Mouse (Mus musculus): ENCODE data around the gene Klhdc10. TPM values are rescaled to one million over a fixed set of nuclear protein-coding genes. Genes with fewer than 3 reads are reported as not detected.

Gene Klhdc10
- 27.4 and 28.2 TPM in 2 replicates for polyA plus RNA-seq (2014; fragmentation: Nextera tagmentation; extraction: Ambion mirVana)

GRCm38 (mm10) chr6:30401308-30402015 lies at the start of gene Klhdc10:
Klhdc10 (plus strand) TSS chr6:30401868.
- DNase-seq (ENCODE audit: low spot score) (peak; percentile 100), ATAC-seq (ENCODE audit: low FRiP score) (peak; percentile 100)
- H3K36me3 ChIP-seq (ENCODE audit: control insufficient read depth, insufficient read depth, low read length): no peaks in the 10 kb centered on the region
- H3K4me2 ChIP-seq (replicated peaks; ENCODE audit: low read depth, low read length): peak within 1 kb of the TSS; percentile 68
- H3K9me3 ChIP-seq (ENCODE audit: control insufficient read depth, low read length): no peaks in the 10 kb centered on the region
- peak within 1 kb of the TSS; percentile 99 for H3K4me3 ChIP-seq (ENCODE audit: low read depth, low read length)
- WGBS: under 1% methylated on average over 40 of the region's 41 CpGs
- H3K27ac ChIP-seq (ENCODE audit: low read depth, low read length): peak within 1 kb of the TSS; percentile 95
- H3K27me3 ChIP-seq (ENCODE audit: control insufficient read depth, insufficient read depth, low read length): no peaks in the 10 kb centered on the region
- no peaks in the 10 kb centered on the region for H3K4me1 ChIP-seq (replicated peaks; ENCODE audit: control insufficient read depth, insufficient read depth, low read length)
- peak within 1 kb of the TSS; percentile 94 for H3K9ac ChIP-seq (ENCODE audit: low read depth, low read length)

- Histone ChIP-seq H3K36me3 (ENCODE audit: control insufficient read depth, insufficient read depth, low read length) (no peaks in the 10 kb centered on the region), H3K9me3 (ENCODE audit: control insufficient read depth, low read length) (no peaks in the 10 kb centered on the region), H3K4me2 (replicated peaks; ENCODE audit: low read depth, low read length) (no peak overlapping the region), H3K4me3 (ENCODE audit: low read depth, low read length) (no peak overlapping the region), H3K4me1 (replicated peaks; ENCODE audit: control insufficient read depth, insufficient read depth, low read length) (no peaks in the 10 kb centered on the region), H3K27ac (ENCODE audit: low read depth, low read length) (no peak overlapping the region), H3K9ac (ENCODE audit: low read depth, low read length) (no peak overlapping the region), H3K27me3 (ENCODE audit: control insufficient read depth, insufficient read depth, low read length) (no peaks in the 10 kb centered on the region)
- ATAC-seq (ENCODE audit: low FRiP score) (no peak), DNase-seq (ENCODE audit: low spot score) (no peak)
- WGBS: 42% methylated on average over 8 of the region's 8 CpGs
Observed at GRCm38 (mm10) chr6:30352762-30353161, 48.9 kb upstream of the Klhdc10 start.

DNA sequence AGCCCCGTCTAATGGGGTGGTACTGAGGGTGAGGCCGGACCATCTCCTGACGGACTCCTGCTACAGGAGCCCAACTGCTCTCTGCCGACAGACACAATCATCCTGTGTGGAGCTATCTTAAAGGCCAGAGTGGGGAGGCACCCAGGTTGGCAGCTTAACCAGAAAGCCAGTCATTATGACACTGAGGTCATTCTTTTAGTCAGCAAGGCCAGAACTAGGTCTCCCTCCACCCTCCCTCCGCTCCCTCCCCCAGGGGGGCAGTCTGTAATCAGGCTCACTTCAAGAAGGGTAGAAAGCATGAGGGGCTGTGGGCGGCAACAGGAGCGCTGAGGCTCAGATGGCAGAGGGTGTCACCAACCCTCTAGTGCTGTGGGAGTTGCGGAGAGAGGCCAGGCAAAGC lies 48.0 kb upstream of the Klhdc10 start:
- H3K4me3 ChIP-seq (ENCODE audit: low read depth, low read length): no peak overlapping the region
- H3K4me2 ChIP-seq (replicated peaks; ENCODE audit: low read depth, low read length): no peak overlapping the region
- H3K36me3 ChIP-seq (ENCODE audit: control insufficient read depth, insufficient read depth, low read length): no peaks in the 10 kb centered on the region
- DNase-seq (ENCODE audit: low spot score) (no peak), ATAC-seq (ENCODE audit: low FRiP score) (no peak)
- H3K9me3 ChIP-seq (ENCODE audit: control insufficient read depth, low read length): no peaks in the 10 kb centered on the region
- no peak overlapping the region for H3K9ac ChIP-seq (ENCODE audit: low read depth, low read length)
- H3K27ac ChIP-seq (ENCODE audit: low read depth, low read length): no peak overlapping the region
- WGBS: 73% methylated on average over 8 of the region's 8 CpGs
- no peaks in the 10 kb centered on the region for H3K4me1 ChIP-seq (replicated peaks; ENCODE audit: control insufficient read depth, insufficient read depth, low read length)
- H3K27me3 ChIP-seq (ENCODE audit: control insufficient read depth, insufficient read depth, low read length): no peaks in the 10 kb centered on the region

DNA sequence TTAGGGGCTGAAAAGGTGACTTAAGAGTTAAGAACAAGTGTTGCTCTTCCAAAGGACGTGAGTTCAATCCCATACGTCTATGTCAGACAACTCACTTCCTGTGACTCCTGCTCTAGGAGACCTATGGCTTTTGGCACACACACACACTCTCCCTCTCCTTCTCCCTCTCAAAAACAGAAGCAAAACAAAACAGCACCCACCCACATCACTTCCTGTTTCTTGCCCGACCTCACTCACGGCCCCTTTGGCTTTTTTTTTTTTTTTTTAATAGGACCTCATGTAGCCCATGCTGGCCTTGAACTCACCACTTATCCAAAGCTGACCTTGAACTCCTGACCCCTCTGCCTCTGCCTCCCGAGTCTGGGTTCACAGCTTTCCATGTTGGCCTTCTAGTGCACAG lies 46.9 kb upstream of the Klhdc10 start:
- H3K4me1 ChIP-seq (replicated peaks; ENCODE audit: control insufficient read depth, insufficient read depth, low read length): no peaks in the 10 kb centered on the region
- no peak overlapping the region for H3K9ac ChIP-seq (ENCODE audit: low read depth, low read length)
- no peak overlapping the region for H3K4me3 ChIP-seq (ENCODE audit: low read depth, low read length)
- no peak for DNase-seq (ENCODE audit: low spot score)
- no peaks in the 10 kb centered on the region for H3K27me3 ChIP-seq (ENCODE audit: control insufficient read depth, insufficient read depth, low read length)
- H3K4me2 ChIP-seq (replicated peaks; ENCODE audit: low read depth, low read length): no peak overlapping the region
- H3K36me3 ChIP-seq (ENCODE audit: control insufficient read depth, insufficient read depth, low read length): no peaks in the 10 kb centered on the region
- WGBS: 55% methylated on average over 5 of the region's 5 CpGs
- no peak for ATAC-seq (ENCODE audit: low FRiP score)
- H3K9me3 ChIP-seq (ENCODE audit: control insufficient read depth, low read length): no peaks in the 10 kb centered on the region
- H3K27ac ChIP-seq (ENCODE audit: low read depth, low read length): no peak overlapping the region

- Histone ChIP-seq H3K4me1 (replicated peaks; ENCODE audit: control insufficient read depth, insufficient read depth, low read length) (no peaks in the 10 kb centered on the region), H3K27me3 (ENCODE audit: control insufficient read depth, insufficient read depth, low read length) (no peaks in the 10 kb centered on the region), H3K27ac (ENCODE audit: low read depth, low read length) (no peak overlapping the region), H3K9me3 (ENCODE audit: control insufficient read depth, low read length) (no peaks in the 10 kb centered on the region), H3K4me2 (replicated peaks; ENCODE audit: low read depth, low read length) (no peak overlapping the region), H3K36me3 (ENCODE audit: control insufficient read depth, insufficient read depth, low read length) (no peaks in the 10 kb centered on the region), H3K9ac (ENCODE audit: low read depth, low read length) (no peak overlapping the region), H3K4me3 (ENCODE audit: low read depth, low read length) (no peak overlapping the region)
- ATAC-seq (ENCODE audit: low FRiP score) (no peak), DNase-seq (ENCODE audit: low spot score) (no peak)
- 89% methylated on average over 8 of the region's 8 CpGs for WGBS
Observed at GRCm38 (mm10) chr6:30355701-30356100, 46.0 kb upstream of the Klhdc10 start.

DNA sequence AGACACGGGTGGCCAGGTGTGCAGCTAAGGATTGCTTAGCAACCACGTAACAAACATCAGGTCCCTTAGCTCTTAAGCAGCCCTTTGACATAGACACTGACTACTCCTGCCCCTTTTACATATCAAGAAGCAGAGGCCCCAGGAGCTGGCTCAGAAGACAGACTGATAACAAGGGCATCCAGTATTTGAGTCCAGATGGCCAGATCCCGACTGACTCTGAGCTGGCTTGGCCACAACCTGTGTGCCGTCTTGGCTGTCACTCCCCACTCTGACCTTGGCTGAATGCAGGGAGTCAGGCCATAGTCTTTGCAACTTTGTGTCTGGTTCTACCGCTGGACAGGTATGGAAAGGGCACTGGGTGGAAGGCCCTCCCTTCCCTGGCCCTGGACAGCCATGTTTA lies 45.5 kb upstream of the Klhdc10 start:
- WGBS: 80% methylated on average over 5 of the region's 5 CpGs
- Histone ChIP-seq H3K27me3 (ENCODE audit: control insufficient read depth, insufficient read depth, low read length) (no peaks in the 10 kb centered on the region), H3K9ac (ENCODE audit: low read depth, low read length) (no peak overlapping the region), H3K27ac (ENCODE audit: low read depth, low read length) (no peak overlapping the region), H3K4me2 (replicated peaks; ENCODE audit: low read depth, low read length) (no peak overlapping the region), H3K4me1 (replicated peaks; ENCODE audit: control insufficient read depth, insufficient read depth, low read length) (no peaks in the 10 kb centered on the region), H3K36me3 (ENCODE audit: control insufficient read depth, insufficient read depth, low read length) (no peaks in the 10 kb centered on the region), H3K9me3 (ENCODE audit: control insufficient read depth, low read length) (no peaks in the 10 kb centered on the region), H3K4me3 (ENCODE audit: low read depth, low read length) (no peak overlapping the region)
- no peak for ATAC-seq (ENCODE audit: low FRiP score)
- DNase-seq (ENCODE audit: low spot score): no peak

DNA sequence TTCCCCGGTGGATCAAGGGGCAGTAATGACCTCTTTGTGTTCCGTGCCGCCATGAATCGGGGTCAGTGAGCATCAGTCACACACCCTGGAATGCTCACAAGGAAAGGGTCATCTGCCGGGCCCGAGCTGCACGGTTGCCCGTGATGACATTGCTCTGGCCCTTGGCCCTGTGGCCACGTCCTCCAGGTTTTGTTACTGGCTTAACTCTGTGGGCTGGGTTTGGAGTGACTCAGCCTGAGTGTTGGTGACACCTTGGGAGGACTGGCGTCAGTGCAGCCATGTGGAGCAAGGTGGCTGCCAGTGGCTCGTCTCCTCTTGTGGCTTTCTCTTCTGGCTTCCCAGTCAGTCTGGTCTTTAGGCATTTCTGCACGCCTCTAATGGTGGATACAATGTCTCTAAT lies 45.0 kb upstream of the Klhdc10 start:
- Histone ChIP-seq H3K4me2 (replicated peaks; ENCODE audit: low read depth, low read length) (no peak overlapping the region), H3K4me3 (ENCODE audit: low read depth, low read length) (no peak overlapping the region), H3K27me3 (ENCODE audit: control insufficient read depth, insufficient read depth, low read length) (no peaks in the 10 kb centered on the region), H3K27ac (ENCODE audit: low read depth, low read length) (no peak overlapping the region), H3K9ac (ENCODE audit: low read depth, low read length) (no peak overlapping the region), H3K4me1 (replicated peaks; ENCODE audit: control insufficient read depth, insufficient read depth, low read length) (no peaks in the 10 kb centered on the region), H3K36me3 (ENCODE audit: control insufficient read depth, insufficient read depth, low read length) (no peaks in the 10 kb centered on the region), H3K9me3 (ENCODE audit: control insufficient read depth, low read length) (no peaks in the 10 kb centered on the region)
- WGBS: 88% methylated on average over 12 of the region's 12 CpGs
- no peak for ATAC-seq (ENCODE audit: low FRiP score)
- DNase-seq (ENCODE audit: low spot score): no peak

GRCm38 (mm10) chr6:30357561-30358177 lies 44.0 kb upstream of the Klhdc10 start:
- ATAC-seq (ENCODE audit: low FRiP score): peak; percentile 35; the same call in 1 of the 2 replicates
- no peaks in the 10 kb centered on the region for H3K9me3 ChIP-seq (ENCODE audit: control insufficient read depth, low read length)
- peak; percentile 89 for DNase-seq (ENCODE audit: low spot score)
- H3K4me3 ChIP-seq (ENCODE audit: low read depth, low read length): no peak overlapping the region
- H3K4me1 ChIP-seq (replicated peaks; ENCODE audit: control insufficient read depth, insufficient read depth, low read length): no peaks in the 10 kb centered on the region
- H3K9ac ChIP-seq (ENCODE audit: low read depth, low read length): no peak overlapping the region
- H3K4me2 ChIP-seq (replicated peaks; ENCODE audit: low read depth, low read length): no peak overlapping the region
- H3K27ac ChIP-seq (ENCODE audit: low read depth, low read length): no peak overlapping the region
- no peaks in the 10 kb centered on the region for H3K36me3 ChIP-seq (ENCODE audit: control insufficient read depth, insufficient read depth, low read length)
- WGBS: 22% methylated on average over 9 of the region's 9 CpGs
- no peaks in the 10 kb centered on the region for H3K27me3 ChIP-seq (ENCODE audit: control insufficient read depth, insufficient read depth, low read length)
